Mouse (Mus musculus) adrenal gland, postnatal 10 days (tissue): ENCODE data around the gene Yod1. TPM values are rescaled to one million over a fixed set of nuclear protein-coding genes. Genes with fewer than 3 reads are reported as not detected.

Experiments used
- DNase-seq: peaks from one replicate; pipeline ENCODE4 v3.0.0; 2021; ENCODE audit warnings: mixed read lengths
- long read RNA-seq, 2 experiments: library from polyadenylated mRNA; stranded (forward); transcript quantifications; one replicate each; pipeline ENCODE4 v2.0.0; 2021
- total RNA-seq, 2 experiments: library from RNA; stranded (reverse); gene quantifications; 2 replicates each; pipeline ENCODE4 v1.2.3; 2021

Gene Yod1
- 1 to 10 TPM; 7.4 to 8.1 TPM for total RNA-seq
- long read RNA-seq, experiment 1, full-length matches to known transcripts, result 3 of 3 reads
- long read RNA-seq, experiment 1, partial matches to known transcripts, result 0 of 3 reads
- long read RNA-seq, experiment 1, other reads (novel, unspliced or antisense), result 0 of 3 reads
- long read RNA-seq, experiment 2, result 0 reads

DNA sequence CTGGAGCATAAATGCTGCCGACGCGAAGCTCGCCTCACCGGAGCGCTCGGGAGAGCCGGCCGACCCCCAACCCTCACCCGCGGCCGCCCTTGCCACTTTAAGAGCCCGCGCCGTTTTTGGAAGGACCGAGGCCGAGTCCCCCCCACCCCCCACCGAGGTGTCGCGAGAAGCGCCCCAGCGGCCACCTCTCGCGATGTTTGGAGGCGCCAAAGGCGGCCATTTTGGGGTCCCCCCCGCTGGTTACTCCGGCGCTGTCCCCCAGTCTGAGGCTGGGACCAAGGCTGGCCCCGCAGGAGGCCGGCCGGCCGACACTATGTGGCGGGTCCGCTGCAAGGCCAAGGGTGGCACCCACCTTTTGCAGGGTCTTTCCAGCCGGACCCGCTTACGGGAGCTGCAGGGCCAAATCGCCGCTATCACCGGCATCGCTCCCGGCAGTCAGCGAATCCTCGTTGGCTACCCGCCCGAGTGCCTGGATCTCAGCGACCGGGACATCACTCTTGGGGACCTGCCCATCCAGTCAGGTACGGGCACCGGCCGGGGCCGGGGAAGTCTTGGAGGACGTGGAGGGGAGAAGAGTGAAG, at the start of gene Yod1:
Gene Yod1 (plus strand): TSS at position 37 of the 581 bp plus-strand sequence.
- DNase-seq, result peak; percentile 95

DNA sequence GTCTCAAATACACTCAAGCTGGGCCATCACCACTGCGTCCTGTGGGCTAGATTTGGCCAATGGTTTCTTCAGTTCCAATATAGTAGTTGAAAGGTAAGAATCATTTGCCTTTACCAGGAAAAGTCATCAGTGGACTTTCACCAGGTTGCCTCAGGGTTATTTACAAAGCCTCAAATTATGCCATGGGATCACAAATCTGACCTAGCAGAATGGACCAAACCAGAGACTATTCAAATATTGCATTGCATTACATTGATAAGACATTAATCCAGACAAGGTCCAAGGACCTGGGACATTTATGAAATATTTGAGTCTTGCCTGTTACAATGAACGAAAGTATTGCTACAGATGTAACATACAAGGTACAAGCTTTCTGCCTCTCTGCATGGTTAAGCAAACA, 38.6 kb upstream of the Yod1 start:
- no peak for DNase-seq

DNA sequence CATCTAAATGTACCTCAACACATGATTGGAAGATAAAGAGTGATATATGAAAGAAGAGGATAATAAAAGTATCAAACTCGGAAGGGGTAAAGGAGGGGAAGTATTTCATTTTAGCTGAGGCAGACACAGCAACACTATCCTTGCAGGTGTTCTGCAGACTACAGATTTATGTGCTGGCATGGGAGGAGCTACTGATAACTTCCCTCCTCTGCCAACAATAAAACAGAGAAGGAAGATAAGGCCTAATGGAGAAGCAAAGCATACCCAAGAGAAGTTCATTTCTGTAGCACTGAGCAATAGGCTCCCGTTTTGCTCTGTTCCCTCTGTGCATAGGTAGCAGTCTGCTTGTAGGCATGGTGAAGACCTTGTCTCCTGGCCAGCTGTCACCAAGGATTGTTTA, 36.1 kb upstream of the Yod1 start:
- no peak for DNase-seq

DNA sequence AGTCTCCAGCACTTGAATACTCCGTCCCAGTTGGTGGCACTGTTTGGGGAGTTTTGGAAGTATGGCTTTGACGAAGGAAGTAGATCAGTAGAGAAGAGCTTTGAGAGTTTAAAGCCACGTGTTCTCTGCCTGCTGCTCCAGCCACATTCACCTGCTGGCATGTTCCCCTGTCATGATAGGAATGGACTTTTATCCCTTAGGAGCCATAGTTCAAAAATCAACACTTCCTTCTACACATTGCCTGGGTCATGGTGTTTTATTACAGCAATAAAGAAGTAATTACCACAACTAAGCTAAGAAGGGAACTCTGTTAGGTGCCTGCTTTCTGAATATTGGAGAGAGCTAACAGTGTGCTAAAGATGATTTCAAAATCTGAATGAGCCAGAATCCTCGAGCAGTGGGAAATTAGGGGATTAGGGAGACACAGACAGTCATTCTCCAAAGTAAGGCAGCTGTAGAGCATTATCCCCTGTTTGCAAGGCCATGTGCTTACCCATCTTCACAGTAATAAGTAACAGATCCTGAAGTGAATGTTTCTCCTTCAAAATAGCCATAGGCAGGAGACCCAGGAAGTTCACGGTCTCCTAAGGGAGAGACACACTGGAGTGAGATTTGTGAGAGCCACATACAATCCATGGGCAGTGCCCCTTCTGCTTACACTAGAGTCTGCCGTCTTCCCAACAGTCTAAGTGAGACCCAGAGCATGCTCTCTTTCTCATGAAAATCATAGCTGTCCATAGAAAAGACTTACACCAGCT, 35.3 kb upstream of the Yod1 start:
- no peak for DNase-seq

DNA sequence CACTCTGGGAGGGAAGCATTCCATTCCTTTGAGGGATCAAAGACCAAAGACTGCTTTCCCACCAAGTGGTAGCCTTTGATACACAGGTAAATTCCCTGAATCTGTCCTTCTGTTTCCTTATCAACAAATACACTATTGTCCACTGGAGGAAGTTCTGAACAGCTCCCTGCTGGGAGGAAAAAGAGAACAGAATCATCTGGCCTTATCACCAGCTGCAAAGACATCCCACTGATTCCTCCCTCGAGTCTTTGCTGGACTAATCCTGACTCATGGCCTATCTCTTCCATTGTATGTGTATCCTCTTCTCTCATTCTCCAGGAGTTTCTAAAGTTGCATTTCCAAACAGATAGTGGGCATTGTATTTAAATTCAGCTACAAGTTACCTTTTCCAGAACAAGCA, 33.2 kb upstream of the Yod1 start:
- DNase-seq, result no peak

DNA sequence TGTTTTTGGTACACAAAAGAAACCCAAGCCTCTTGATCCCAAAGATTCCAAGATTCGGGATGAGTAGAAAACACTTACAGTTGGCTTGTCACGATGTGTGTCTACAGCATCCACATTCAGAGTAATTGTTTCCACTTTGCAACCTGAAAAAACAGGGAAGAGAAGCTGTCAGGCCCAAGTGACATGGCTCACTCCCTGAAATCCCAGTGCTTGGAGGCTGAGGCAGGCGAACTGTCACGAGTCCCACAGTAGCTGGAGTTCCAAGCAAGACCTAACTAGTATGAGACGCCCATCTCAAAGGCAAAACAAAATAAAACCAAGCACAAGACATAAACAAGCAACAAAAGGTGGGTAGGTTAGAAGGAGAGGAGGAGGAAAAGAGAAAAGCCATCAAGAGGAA, 18.5 kb upstream of the Yod1 start:
- DNase-seq, result no peak

DNA sequence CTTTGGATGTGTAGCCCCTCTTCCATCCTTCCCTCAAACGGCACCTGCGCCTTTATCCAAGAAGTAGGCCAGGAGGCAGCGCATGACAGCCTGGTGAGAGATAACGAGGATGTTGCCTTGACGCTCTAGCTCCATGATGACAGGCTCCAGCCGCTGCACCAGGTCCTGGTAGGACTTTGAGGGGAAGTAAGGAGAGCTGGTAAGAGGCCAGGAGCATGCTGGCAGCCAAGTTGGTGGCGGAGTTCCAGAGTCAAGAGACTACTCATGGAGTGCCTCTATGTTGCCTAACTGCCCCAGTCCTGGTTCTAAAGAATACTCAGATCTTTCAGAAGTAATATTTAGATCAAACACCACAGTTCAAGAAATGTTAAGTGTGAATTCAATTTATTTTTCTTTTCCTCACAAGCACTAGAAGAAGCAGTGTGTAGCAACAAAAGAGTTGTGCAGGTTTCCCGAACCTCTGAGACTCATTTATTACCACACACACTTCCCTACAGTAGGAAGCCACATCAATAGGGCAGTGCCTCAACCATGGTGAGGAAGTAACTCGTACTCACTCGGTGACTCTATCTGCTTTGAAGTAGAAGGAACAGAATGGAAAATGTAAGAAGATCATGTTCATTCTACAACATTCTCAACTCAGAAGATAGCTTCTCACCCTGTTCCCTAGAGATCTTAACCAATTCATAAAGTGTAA, 17.0 kb upstream of the Yod1 start:
- peak; percentile 61 for DNase-seq

DNA sequence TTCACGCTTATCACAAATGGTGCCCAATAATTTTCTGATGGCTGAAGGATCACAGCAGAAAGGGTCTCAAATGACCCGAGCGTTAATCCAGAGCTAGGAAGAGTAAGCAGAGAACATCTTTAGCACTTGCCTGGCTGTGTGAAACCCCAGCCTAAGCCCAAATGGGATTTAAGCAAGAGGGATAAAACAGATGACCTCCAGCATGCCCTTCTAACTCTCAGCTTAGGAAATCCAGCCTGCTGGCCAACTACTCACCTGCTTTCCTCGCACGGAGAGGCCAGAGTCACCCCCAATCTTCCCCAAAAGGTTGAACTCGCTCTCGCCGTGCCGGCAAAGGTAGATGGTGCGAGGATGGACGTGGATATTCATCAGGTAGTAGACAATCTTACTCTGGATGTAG, 15.2 kb upstream of the Yod1 start:
- no peak for DNase-seq

DNA sequence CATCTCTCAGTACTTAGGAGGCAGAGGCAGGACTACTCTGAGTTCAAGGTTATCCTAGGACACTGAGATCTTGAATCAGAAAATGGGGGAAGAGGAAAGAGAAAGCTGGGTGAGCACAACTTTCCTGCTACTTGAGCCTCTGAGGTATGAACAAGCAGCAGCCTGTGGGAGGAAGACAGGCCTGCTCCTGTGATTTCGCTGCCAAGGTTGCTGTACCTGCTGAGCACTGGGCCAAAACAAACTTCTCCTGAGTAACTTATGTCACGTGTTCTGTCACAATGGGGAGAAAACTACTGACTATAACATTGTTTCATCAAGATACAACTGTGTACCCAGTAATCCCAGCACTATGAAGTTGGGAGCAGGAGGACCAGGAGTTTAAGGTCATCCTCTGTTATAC, 13.5 kb upstream of the Yod1 start:
- no peak for DNase-seq

DNA sequence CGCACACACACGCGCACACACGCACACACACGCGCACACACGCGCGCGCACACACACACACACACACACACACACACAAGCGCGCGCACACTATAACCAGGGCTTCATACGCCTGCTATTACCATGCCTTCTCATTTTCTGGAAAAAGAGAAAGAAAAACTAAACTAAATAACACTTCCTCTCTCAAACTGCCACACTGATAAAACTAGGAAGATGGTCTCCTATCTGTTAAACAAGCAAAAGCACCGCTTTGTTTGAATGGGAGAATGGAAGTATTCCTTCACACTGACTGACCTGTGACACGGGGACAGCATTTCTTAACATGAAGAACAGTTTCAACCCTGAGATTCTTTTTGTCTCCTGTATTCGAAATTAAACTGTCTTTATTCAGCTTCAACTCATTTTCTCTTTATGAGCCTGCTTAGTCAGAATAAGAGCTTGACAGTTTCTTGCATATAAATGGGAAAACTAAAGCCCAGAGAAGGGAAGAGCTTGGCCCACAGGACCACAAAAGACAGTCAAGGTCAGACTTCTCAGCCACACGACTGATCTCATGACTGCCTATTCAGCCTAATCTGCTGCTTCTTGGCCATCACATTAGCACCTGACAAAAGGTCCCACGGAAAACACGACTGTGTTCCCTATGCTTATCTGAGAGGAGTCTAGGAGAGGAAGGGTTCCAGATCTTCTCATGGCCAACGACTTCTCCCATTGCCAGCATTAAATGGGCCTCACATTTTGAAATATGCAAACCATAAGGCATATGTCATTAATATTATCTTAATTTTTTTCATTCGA, 6.6 kb upstream of the Yod1 start:
- no peak for DNase-seq

DNA sequence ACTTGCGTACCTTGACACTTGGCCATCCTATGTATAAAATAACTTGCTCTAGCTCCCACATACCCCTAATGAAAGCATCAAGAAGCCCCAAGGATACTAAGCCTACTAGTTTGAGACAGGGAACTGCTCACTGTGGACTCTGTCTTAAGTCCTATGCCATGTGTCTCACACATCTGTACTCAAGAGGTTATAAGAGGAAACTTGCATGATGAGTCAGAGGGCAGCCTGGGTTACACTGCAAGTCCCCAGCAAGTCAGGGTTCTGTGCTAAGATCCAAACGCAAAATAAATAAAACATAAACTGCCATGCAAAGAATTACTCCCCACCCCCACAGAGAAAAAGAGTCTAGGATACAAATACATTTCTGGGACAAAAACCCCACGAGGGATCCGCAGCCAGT, 3.1 kb upstream of the Yod1 start:
- DNase-seq, result no peak

DNA sequence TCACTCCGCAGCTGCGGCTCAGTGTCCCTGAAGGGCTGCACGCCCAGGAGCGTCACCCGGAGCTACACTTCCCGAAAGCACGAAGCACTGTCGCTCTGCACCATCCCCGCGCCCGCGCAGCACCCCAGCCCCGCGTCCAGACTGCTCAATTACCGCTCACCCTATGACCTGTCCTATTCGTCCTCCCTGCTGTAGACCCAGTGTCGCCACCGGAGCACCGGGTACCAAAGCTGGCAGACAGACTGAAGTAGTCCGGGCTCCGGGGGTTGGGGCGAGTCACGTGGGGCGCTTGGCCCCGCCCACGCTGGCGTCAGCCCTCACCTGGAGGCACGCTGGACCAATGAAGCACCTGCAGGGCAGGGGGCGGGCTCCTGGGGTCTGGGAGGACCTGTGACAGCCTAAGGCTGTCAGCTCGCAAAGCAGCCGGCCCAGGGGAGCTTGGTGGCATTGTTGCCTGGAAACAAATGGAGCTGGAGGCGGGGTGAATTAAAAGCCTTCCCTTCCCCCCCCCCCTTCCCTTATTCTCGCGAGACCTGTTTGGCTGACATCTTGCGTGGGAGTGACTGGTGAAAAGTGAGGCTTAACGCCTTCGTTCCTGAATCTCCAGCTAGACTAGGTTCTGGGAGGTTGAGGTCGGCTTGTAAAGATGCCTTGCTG, 1.4 kb upstream of the Yod1 start, which contains the start of gene Gm29427:
Gene Gm29427 (minus strand): TSS at position 239 of the 657 bp plus-strand sequence.
- peak; percentile 93 for DNase-seq

DNA sequence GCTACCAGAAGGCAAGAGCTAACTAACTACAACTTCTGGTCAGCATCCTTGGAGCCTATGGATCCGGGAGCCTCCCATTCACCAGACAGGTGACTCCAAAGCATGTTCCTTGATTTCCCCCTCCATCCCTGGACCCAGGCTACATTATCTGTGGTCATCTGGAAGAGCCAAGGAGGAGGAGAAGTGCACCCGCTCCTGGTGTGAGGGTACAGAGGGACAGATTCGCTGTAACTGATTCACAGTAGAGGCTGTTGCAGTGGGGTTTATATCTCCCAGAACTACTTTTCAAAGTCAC, 962 bp upstream of the Yod1 start:
- DNase-seq, result no peak

DNA sequence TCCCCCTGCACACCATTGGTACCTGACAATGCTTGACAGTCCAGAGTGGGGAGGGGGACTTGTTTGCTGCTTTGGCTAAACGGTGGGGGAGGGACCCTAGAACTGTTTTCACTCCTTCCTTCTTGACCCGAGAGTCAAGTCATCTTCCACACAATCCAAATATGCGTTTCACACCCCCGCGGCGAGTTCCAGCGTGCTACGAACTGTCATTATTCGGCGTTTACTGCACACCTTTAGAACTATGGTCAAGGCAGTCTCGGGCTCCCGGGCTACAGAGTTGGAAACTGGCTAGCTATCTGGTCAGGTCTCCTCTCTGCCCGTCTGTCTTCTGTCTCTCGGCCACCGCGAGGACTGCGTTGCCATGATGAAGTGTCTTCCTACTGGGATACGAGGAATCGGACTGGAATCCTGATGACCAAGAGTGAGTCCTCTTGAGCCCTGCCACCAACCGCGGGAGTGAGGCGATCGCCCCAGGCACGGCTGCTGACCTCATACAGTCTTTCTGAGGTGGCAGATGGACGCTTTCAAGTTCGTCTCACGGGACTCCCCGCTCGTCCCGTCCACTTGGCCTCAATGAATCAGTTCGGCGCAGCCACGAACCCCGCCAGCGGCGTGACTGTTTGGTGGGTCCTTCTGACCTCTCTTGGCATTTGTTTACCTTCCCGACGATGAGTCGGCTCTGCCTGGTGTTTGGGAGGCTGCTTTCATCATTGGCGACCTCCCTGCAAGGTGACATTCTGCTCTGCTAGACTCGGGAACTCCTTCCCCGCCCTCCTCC, 425 bp upstream of the Yod1 start:
- peak; percentile 67 for DNase-seq

DNA sequence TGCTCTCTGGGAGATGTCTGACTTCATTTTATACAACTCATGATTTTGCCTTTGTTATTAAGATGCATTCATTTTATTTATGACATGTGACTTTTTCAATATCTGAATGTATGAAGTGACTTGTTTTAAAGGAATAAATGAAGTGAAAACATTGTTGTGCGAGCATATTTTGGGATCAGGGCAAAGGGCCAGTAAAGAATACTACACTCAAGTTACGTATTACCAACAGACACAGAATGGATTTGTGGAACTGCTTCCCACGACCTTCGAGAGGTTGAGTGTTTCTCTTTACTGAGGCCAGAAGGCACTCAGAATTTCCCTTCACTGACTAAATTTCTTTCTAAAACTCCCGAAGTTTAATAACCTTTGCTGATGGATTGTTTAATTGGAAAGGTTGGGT, 7.1 kb downstream of the Yod1 start:
- DNase-seq, result no peak

DNA sequence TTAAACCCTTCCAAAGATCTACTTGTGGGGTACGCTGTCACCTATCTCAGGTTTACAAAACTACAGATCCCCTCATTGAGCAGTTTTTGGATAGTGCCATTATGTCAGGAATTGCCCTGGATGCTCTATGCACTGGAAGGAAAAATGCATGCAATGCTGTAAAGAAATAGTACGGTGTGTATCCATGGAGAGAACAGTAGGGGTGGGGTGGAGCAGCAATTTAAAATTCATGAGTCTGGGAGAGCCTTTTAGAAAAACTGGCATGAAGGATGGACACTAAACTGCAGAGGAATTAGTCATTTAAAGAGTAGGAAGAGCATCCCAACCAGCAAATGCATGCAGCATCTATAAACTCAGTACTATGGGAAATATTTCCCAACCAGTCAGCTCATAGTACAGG, 9.3 kb downstream of the Yod1 start:
- no peak for DNase-seq

DNA sequence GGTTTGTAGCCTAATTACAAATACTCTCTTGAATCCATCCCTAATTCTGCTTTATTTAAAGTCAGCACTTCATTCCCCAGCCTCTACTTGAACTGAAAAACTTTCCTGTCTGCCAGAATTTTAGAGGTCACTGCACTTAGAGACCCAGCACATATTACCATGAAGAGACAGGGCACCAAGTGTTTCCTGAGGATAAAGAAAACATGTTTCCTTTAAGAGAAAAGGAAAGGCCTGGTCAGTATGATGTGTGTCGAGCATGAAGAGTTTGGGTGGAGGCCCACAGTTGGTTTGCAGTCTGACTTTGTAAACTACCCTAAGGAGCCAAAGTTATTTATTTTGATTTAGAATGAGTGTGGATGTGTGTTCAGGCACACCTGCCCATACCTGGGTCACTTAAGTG, 10.9 kb downstream of the Yod1 start:
- no peak for DNase-seq

DNA sequence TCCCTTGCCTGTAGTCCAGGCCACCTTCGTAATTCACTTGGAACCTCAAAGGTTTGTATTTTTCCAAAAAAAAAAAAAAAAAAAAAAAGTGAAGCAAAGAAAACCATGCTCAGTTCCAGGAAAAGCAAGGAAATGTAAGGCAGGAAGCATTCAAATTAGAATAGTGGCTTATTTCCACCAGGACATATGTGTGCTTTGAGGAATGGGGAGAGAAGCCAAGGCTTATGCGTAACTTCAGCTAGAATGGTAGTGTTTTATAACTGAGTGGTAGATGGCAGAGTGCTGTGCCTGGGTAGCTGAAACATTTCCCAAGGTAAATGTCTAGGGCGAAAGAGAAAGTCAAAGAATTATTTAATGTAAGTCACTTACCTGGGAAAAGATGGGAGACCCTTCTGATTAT, 11.6 kb downstream of the Yod1 start:
- DNase-seq, result no peak

DNA sequence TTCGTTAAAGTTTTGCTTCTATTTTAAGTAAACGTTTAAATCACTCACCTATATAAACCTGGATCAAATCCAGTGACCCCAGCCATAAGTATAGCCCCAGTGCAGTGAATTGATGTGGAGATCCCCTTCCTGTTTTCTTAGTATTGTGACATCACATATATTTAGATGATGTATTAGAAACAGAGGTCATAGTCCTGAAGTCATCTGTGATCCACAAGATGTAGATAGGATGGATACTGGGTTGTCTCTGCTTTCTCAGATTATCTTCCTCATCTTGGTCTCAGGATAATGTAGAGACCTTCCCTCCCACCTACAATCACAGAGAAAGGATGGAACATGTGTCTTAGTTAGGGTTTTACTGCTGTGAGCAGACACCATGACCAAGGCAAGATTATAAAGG, 12.0 kb downstream of the Yod1 start, which contains the start of gene Pfkfb2:
Gene Pfkfb2 (minus strand): TSS at position 101 of the 400 bp plus-strand sequence.
- no peak for DNase-seq

DNA sequence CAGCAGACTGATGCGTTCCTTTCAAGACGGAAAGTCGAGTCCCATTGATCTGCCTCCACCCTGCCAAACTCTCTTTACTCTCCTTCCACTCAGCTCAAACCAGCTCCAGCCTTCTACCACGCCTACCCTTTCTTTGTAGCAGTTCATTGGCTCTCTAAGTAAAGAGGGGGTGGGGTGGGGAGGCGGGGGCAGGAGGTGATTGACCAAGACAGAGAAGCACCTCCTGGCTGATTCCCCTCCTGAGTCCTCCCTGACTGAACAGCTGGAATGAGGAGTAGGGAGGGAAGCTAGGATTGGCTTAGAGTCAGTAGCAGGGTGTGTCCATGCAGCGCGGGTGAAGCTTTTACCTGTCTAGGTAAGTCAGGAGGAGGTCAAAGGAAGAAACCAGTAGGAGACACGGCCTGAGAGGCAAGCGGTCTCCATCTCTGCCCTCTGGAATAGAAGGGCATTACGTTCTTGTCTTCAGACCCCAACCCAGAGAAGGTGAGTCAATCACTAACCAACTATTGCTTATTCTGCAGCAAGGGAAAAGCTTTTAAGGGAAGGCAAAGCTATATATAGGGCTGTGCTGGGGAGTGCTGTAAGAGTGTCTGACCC, 14.7 kb downstream of the Yod1 start, which contains the start of gene AA986860:
Gene AA986860 (plus strand): TSS at position 236 of the 597 bp plus-strand sequence.
- DNase-seq, result peak; percentile 48
